ENCODE assay signal across 9 mouse cellular contexts in the genomic region with DNA sequence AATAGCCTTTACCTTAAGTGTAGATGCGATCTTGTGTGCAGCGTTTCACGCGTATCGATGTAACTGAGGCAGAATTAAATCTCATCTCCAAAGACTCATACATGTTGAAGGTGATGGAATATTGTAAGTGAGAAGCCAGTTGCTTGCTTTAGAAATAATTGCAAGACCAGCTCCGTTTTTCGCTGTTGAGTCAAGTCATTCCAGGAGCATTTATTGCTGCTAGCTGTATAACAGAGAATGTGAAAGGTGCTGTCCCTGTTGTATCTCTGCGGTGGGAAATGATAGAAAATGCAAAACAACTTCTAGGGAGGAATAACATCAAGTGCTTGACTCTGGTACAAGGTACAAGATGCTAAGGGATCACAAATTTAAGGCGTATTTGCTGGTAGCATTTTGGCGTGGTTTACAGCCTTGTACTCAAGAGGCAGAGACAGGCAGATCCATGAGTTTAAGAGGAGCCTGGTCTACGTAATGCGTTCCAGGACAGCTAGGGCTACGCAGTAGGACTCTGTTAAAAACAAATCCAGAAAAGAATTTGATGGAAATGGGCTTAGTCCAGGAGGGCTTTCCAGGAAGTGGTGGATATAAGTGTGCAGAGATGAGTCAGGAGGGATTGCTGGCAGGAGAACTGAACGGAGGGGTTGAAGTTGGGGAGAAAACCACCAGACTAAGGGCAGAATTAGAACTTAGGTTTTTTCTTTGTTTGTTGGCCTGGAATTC. TPM values are rescaled to one million over a fixed set of nuclear protein-coding genes. Genes with fewer than 3 reads are reported as not detected.
DNase-seq lines count a peak whose midpoint lies in the region; ATAC-seq and TF ChIP-seq lines count a peak whose summit lies in the region.
"Had no signal": no experiment of that assay in that cellular context is flagged by ENCODE, and none has a peak within 500 bp of the region (broad histone marks: within the 10 kb centered on the region; RNA-seq: fewer than 3 reads in every experiment).

No protein-coding gene starts in this region.

- TF ChIP-seq POLR2A in heart, adult 2 months (IDR thresholded peaks at IDR 0.05; ENCODE audit: insufficient read depth, low read depth, low read length): no peak

- ATAC-seq in forebrain, embryonic 13.5 days: no peak
- ATAC-seq in liver, embryonic 14.5 days (ENCODE audit: insufficient read depth): no peak
- ATAC-seq in erythroid progenitor cell, adult 5-6 weeks (replicated peaks; ENCODE audit: low FRiP score, poor library complexity, severe bottlenecking): no peak

- no peak for TF ChIP-seq CTCF in heart, adult 2 months (IDR thresholded peaks at IDR 0.05)
- no peak for TF ChIP-seq CTCF in liver, embryonic 14.5 days (IDR thresholded peaks at IDR 0.05; ENCODE audit: low read depth)

- 26% methylated on average over 14 of the region's 14 CpGs for WGBS in heart, adult 2 months
- 48% methylated on average over 14 of the region's 14 CpGs for WGBS in forebrain, embryonic 13.5 days
- 51% methylated on average over 14 of the region's 14 CpGs for WGBS in liver, embryonic 14.5 days (ENCODE audit: insufficient replicate concordance)

- H3K4me3 ChIP-seq in heart, adult 2 months: peak overlapping the region; percentile 86
- H3K4me3 ChIP-seq in forebrain, embryonic 13.5 days: peak overlapping the region; percentile 71
- H3K4me3 ChIP-seq in liver, embryonic 14.5 days (ENCODE audit: insufficient read depth in 1 of 2, low read depth in 2 of 2, low read length in 2 of 2): peak overlapping the region; percentile 55 to 65; a peak in 3 of 4 replicates

- peak in 1 of 2 experiments; percentile 11 for DNase-seq in heart, adult 2 months
- no peak for DNase-seq in heart, postnatal 4 days
- peak; percentile 52 for DNase-seq in CD4-positive helper T cell, adult 2 months (ENCODE audit: low read depth, low spot score)
- DNase-seq in liver, embryonic 14.5 days (ENCODE audit: low read depth in 3 of 3, low spot score in 3 of 3): no peak
- DNase-seq in right cerebral cortex, postnatal 10 days (ENCODE audit: low spot score in 2 of 2): no peak
- no peak for DNase-seq in kidney, adult 18-20 months

- TF ChIP-seq EP300 in heart, adult 2 months (IDR thresholded peaks at IDR 0.05; ENCODE audit: insufficient read depth, low read depth, low read length): no peak
- TF ChIP-seq EP300 in liver, embryonic 14.5 days (IDR thresholded peaks at IDR 0.05; ENCODE audit: low read depth): no peak

- H3K36me3 ChIP-seq in heart, adult 2 months (ENCODE audit: control insufficient read depth, insufficient read depth, low read length): peaks cover 2% of the 10 kb centered on the region; the same call in 1 of the 2 replicates
- no peaks in the 10 kb centered on the region for H3K36me3 ChIP-seq in forebrain, embryonic 13.5 days (ENCODE audit: poor library complexity, severe bottlenecking)
- no peaks in the 10 kb centered on the region for H3K36me3 ChIP-seq in liver, embryonic 14.5 days (replicated peaks; ENCODE audit: control insufficient read depth, insufficient read depth, low read depth)

- H3K79me2 ChIP-seq in heart, adult 2 months (replicated peaks; ENCODE audit: control insufficient read depth, insufficient read depth, low read length): peaks cover 4% of the 10 kb centered on the region

- no peaks in the 10 kb centered on the region for H3K9me3 ChIP-seq in forebrain, embryonic 13.5 days (replicated peaks)
- no peaks in the 10 kb centered on the region for H3K9me3 ChIP-seq in liver, embryonic 14.5 days (ENCODE audit: control insufficient read depth, low read length)
- H3K9me3 ChIP-seq: G1E had no signal

- H3K4me2 ChIP-seq in forebrain, embryonic 13.5 days: peak overlapping the region; percentile 98
- peak overlapping the region; percentile 84 for H3K4me2 ChIP-seq in liver, embryonic 14.5 days (ENCODE audit: low read depth)

- no peaks in the 10 kb centered on the region for H3K27me3 ChIP-seq in heart, adult 2 months (ENCODE audit: control insufficient read depth, insufficient read depth, low read length)
- H3K27me3 ChIP-seq in forebrain, embryonic 13.5 days: peaks cover 60% of the 10 kb centered on the region
- H3K27me3 ChIP-seq in liver, embryonic 14.5 days (ENCODE audit: control insufficient read depth, insufficient read depth, low read length): peaks cover 33% of the 10 kb centered on the region

- H3K9ac ChIP-seq in heart, adult 2 months (ENCODE audit: low read depth, low read length): peak overlapping the region; percentile 86
- H3K9ac ChIP-seq in forebrain, embryonic 13.5 days: peak overlapping the region; percentile 73
- H3K9ac ChIP-seq in liver, embryonic 14.5 days (replicated peaks): no peak overlapping the region

- H3K27ac ChIP-seq in heart, adult 2 months: peak overlapping the region; percentile 96
- no peak overlapping the region for H3K27ac ChIP-seq in forebrain, embryonic 13.5 days
- no peak overlapping the region for H3K27ac ChIP-seq in liver, embryonic 14.5 days

- H3K4me1 ChIP-seq in heart, adult 2 months (ENCODE audit: control insufficient read depth, insufficient read depth, low read length): peaks cover 11% of the 10 kb centered on the region
- H3K4me1 ChIP-seq in forebrain, embryonic 13.5 days: peaks cover 29% of the 10 kb centered on the region
- peaks cover 0 to 5% of the 10 kb centered on the region in 2 experiments; a peak in 2 of 4 replicates for H3K4me1 ChIP-seq in liver, embryonic 14.5 days (replicated peaks; ENCODE audit: control insufficient read depth in 2 of 2, insufficient read depth in 2 of 2, low read length in 1 of 2)

- intact Hi-C loops in heart, adult 2 months (cut with DNase I): no loop called here

RNA-seq across cellular contexts. Expression of a gene that starts 1.7 kb away (rescaled TPM):
- total RNA-seq in heart, adult 2 months (2021): 10 to 100 TPM; 10.0 to 10.7 TPM
- polyA plus RNA-seq in heart, adult 2 months (2012; rRNA removed): 4.5 and 8.8 TPM in 2 replicates
- 10 to 100 TPM; 26.5 to 27.5 TPM for total RNA-seq in heart, postnatal 4 days (2021)
- polyA plus RNA-seq in forebrain, embryonic 13.5 days (2015; fragmentation: Nextera tagmentation; extraction: Ambion mirVana): 3.6 and 4.1 TPM in 2 replicates
- 0.52 and 0.68 TPM in 2 replicates for polyA plus RNA-seq in liver, embryonic 14.5 days (2012; rRNA removed)
- 0.88 and 0.99 TPM in 2 replicates for polyA plus RNA-seq in liver, embryonic 14.5 days (2014; fragmentation: Nextera tagmentation; extraction: Ambion mirVana)
- total RNA-seq in erythroid progenitor cell, adult 5-6 weeks (2015; ENCODE audit: low replicate concordance): 0.36 and 1.7 TPM in 2 replicates
- total RNA-seq in erythroid progenitor cell, adult 5-6 weeks (2017; ENCODE audit: low replicate concordance): 0.76 and 0.90 TPM in 2 replicates

RNA-seq across cellular contexts. Expression of a gene that starts 43.8 kb away (rescaled TPM):
- 10 to 100 TPM; 21.3 to 22.3 TPM for total RNA-seq in heart, adult 2 months (2021)
- polyA plus RNA-seq in heart, adult 2 months (2012; rRNA removed): 17.8 and 25.2 TPM in 2 replicates
- 10 to 100 TPM; 25.1 to 30.1 TPM for total RNA-seq in heart, postnatal 4 days (2021)
- 49.4 and 53.6 TPM in 2 replicates for polyA plus RNA-seq in forebrain, embryonic 13.5 days (2015; fragmentation: Nextera tagmentation; extraction: Ambion mirVana)
- polyA plus RNA-seq in liver, embryonic 14.5 days (2012; rRNA removed): 23.4 and 27.3 TPM in 2 replicates
- polyA plus RNA-seq in liver, embryonic 14.5 days (2014; fragmentation: Nextera tagmentation; extraction: Ambion mirVana): 35.1 and 35.3 TPM in 2 replicates
- 13.0 and 18.4 TPM in 2 replicates for total RNA-seq in erythroid progenitor cell, adult 5-6 weeks (2015; ENCODE audit: low replicate concordance)
- 5.9 and 8.9 TPM in 2 replicates for total RNA-seq in erythroid progenitor cell, adult 5-6 weeks (2017; ENCODE audit: low replicate concordance)

Comparison
In these comparisons a context has a peak if more than half of its experiments do, and no peak if none do; other contexts are left out.
1. RNA of a gene that starts 1.7 kb away (total RNA-seq): 26.5 to 27.5 TPM in heart, postnatal 4 days and 10.0 to 10.7 TPM in heart, adult 2 months; 0.36 to 1.7 TPM in erythroid progenitor cell, adult 5-6 weeks; every median in the first group is over 4 times any median in the second.
2. Peak in every context shown above with its lines, with median percentiles within 50 percentile points of each other: H3K4me3 ChIP-seq.